Mouse (Mus musculus) activated CD4-positive, CD25-positive, alpha-beta regulatory T cell (primary cell): ENCODE measurements around the gene Chst4. TPM values are rescaled to one million over a fixed set of nuclear protein-coding genes. Genes with fewer than 3 reads are reported as not detected.

Source experiments
- polyA plus RNA-seq, 2 experiments: library from polyadenylated mRNA; unstranded; fragments of 100-300 nt; shearing (Covaris generic); gene quantifications; one replicate each; pipeline ENCODE4 v1.2.1; 2017

The Chst4 gene
- polyA plus RNA-seq, result under 1 TPM; 0.12 to 0.41 TPM

DNA sequence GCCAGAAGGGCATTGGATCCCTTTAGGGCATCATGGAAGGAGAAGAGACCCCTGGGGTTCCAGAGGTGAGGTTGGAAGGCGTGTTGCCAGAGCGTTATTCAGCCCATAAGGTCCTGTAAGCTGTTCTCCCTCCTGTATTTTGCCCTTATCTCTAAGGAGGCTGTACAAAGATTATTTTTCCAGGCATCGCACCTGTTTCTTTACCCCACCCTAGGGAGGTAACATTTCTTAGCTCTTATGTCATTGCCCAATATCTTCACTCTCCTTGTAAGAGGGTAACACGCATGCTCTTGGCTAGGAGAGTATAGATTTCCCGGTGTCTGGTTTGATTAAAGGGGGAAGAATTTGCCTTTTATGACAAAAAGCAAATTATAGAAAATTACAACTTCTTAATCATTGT, at the start of gene Chst4:
Gene Chst4, minus strand, starts transcription at position 82 of the 400 bp plus-strand sequence.

DNA sequence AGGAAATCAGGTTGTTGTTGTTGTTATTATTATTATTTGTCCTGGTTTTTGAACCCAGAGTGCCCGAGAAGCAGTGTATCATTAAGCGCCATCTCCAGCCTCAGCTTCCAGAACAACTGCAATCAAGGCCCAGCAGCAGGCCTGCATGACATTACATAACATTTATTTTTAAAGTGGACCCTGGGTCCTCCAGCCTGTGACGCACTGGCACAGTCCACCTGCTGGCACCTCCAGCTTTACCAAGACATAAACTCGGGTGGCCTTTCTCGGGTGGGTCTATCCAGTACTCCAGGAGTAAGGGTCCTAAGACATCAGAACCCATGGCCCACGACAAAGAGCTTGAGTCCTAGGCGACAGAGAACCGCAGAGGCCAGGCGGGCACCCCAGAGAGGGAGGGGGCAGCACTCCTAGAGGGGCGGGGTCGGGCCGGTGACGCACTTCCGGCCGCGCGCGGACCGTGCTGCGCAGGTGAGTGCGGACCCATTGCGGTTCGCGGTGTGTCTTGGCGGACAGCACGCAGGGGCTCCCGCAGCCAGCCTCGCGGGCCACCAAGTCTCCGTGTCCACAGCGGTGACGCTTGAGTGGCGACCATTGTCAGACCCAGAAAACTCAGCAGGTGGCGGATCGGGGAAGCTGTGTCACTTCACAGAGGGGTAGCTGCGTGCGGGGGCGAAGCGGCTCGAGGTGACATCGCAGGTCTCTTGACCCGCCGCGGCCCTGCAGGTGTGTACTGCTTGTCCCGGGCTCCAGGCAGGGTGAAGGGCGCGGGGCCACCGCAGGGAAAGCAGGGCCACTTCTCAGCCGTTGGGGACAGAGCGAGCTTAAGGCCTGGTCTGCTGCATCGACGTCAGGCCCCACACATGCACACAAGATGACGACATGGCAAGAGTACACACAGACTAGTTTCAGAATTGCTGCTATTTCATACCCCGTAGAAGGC, 40.0 kb upstream of the Chst4 start, which contains the start of gene Zfp612:
Gene Zfp612, plus strand, starts transcription at position 465 of the 940 bp plus-strand sequence.

DNA sequence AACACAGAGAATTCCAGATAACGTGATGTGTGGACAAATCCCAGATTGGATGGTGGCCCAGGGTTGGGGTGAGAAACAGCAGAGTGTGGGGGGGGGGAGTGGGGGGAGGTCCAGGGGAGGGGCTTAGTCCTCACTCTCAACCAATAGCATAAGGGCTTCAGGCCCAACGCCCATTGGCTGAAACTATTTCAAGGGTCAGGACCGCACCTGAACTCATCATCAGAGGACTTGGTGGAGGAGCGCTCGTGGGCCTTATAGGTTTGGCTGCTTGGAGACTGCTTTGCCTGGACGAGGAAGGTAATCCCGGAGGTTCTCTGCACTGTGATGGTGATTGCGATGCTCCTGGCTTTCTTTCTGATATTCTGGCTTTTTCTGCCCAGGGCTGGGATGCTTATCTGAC, 49.3 kb downstream of the Chst4 start, which contains the start of gene Tat:
Gene Tat, plus strand, starts transcription at position 214 of the 400 bp plus-strand sequence.

Other genes with a start within 250 kb of the Chst4 start
- gene Phlpp2, start 171.2 kb downstream of the Chst4 start, polyA plus RNA-seq, result under 1 TPM; 0.26 to 0.50 TPM
- gene Marveld3, start 77.5 kb downstream of the Chst4 start, polyA plus RNA-seq, result under 1 TPM in 1 of 2 experiments, not detected in 1; 0.81 TPM
- under 1 TPM in 1 of 2 experiments, not detected in 1; 0.21 TPM for gene Tat, start 49.3 kb downstream of the Chst4 start, polyA plus RNA-seq
- 1 to 10 TPM in 1 of 2 experiments, under 1 TPM in 1; 0.50 to 2.3 TPM for gene Zfp612, start 40.0 kb upstream of the Chst4 start, polyA plus RNA-seq
- not detected for gene Gm21964, start 61.5 kb upstream of the Chst4 start, polyA plus RNA-seq
- not detected for gene Gm17720, start 63.0 kb upstream of the Chst4 start, polyA plus RNA-seq
- gene Calb2, start 128.5 kb upstream of the Chst4 start, polyA plus RNA-seq, result not detected
- 1 to 10 TPM; 5.3 to 8.7 TPM for gene Cmtr2, start 175.9 kb upstream of the Chst4 start, polyA plus RNA-seq
- gene Hydin, start 227.2 kb upstream of the Chst4 start, polyA plus RNA-seq, result under 1 TPM in 1 of 2 experiments, not detected in 1; 0.23 TPM